Mouse (Mus musculus) forebrain, embryonic 14.5 days (tissue): ENCODE data around the gene Sema5a. TPM values are rescaled to one million over a fixed set of nuclear protein-coding genes. Genes with fewer than 3 reads are reported as not detected.

Experiments used
- ATAC-seq: fragments of 200-750 bp; cut with Nextera tagmentation; 2 replicates; pipeline ENCODE4 v1.8.0; 2017; ENCODE audit warnings: mild to moderate bottlenecking, moderate library complexity
- DNase-seq: peaks from one replicate; pipeline ENCODE4 v3.0.0-alpha.2; 2015; ENCODE audit warnings: low spot score
- H3K27ac ChIP-seq: fragments of 300-500 bp; sonication (generic); 2 replicates; pipeline ENCODE4 v1.5.1; 2014; ENCODE audit warnings: low read depth, mild to moderate bottlenecking, control low read depth, low read length, moderate library complexity
- H3K27me3 ChIP-seq: fragments of 300-500 bp; sonication (generic); replicated peaks from 2 replicates; pipeline ENCODE4 v1.6.1; 2014; ENCODE audit warnings: low read length, control low read depth, mixed read lengths; ENCODE audit not compliant: control insufficient read depth, insufficient read depth
- H3K36me3 ChIP-seq: fragments of 300-500 bp; sonication (generic); 2 replicates; pipeline ENCODE4 v1.6.1; 2014; ENCODE audit warnings: low read length, control low read depth; ENCODE audit not compliant: control insufficient read depth, insufficient read depth
- H3K4me1 ChIP-seq: fragments of 300-500 bp; sonication (generic); 2 replicates; pipeline ENCODE4 v1.6.1; 2014; ENCODE audit warnings: antibody characterized with exemption, low read length, control low read depth; ENCODE audit not compliant: control insufficient read depth, insufficient read depth
- H3K4me2 ChIP-seq: fragments of 300-500 bp; sonication (generic); 2 replicates; pipeline ENCODE4 v1.6.1; 2014; ENCODE audit warnings: mild to moderate bottlenecking, control low read depth, low read length
- H3K4me3 ChIP-seq: fragments of 300-500 bp; sonication (generic); 2 replicates; pipeline ENCODE4 v1.5.1; 2014; ENCODE audit warnings: low read depth, low read length, control low read depth
- H3K9ac ChIP-seq: fragments of 300-500 bp; sonication (generic); 2 replicates; pipeline ENCODE4 v1.6.1; 2014; ENCODE audit warnings: mild to moderate bottlenecking, low read length, control low read depth, moderate library complexity
- H3K9me3 ChIP-seq: fragments of 300-500 bp; sonication (generic); replicated peaks from 2 replicates; pipeline ENCODE4 v1.6.1; 2016; ENCODE audit warnings: low read length, control low read depth, mixed read lengths; ENCODE audit not compliant: control insufficient read depth
- WGBS: fragments of 180-500 bp; shearing (Covaris S2); extraction: QIAGEN DNeasy Blood & Tissue Kit; methylation state at CpG from one replicate; pipeline ENCODE4 v1.1.7; 2014; 5-methylcytosine and 5-hydroxymethylcytosine counted together
- polyA plus RNA-seq: library from polyadenylated mRNA; unstranded; fragments of >200 nt; fragmentation: Nextera tagmentation; extraction: Ambion mirVana; gene quantifications from 2 replicates; pipeline ENCODE4 v1.2.1, GENCODE M21; 2014

The Sema5a gene
- polyA plus RNA-seq, 1 experiment from 2014 or later, result 10.1 TPM

DNA sequence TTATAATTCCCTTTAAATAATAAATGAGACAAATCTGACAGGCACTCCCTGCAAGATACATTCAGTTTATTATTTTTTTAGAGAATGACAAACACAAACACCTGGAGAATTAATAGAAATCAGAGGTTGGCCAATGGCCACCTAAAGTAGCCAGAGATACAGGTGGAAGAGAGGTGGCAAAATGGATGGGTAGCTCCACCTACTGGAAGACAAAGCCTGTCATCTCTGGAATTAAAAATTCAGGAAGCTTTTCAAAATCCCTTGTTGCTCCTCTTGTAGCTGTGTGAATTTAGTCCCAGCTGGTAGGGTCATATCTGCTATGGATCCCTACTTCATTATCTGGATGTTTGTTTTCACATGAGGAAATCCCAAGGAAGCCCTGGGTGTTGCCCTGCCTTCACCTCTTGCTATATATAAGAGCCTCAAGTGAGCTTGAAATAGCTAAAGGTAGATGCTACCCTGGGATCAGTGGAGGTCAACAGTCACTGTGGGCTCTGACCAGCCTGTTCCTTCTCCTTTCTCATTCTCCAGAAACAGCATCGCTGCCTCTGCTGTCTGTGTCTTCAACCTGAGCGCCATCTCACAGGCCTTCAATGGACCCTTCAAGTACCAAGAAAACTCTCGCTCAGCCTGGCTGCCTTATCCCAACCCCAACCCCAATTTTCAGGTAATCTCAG is 323.7 kb downstream of the Sema5a start:
- Histone ChIP-seq H3K4me3 (no peak overlapping the region), H3K4me1 (peaks cover 4% of the 10 kb centered on the region; the same call in 1 of the 2 replicates), H3K9me3 (no peaks in the 10 kb centered on the region), H3K27me3 (no peaks in the 10 kb centered on the region), H3K36me3 (no peaks in the 10 kb centered on the region), H3K27ac (peak overlapping the region; percentile 50; the same call in 1 of the 2 replicates), H3K9ac (no peak overlapping the region), H3K4me2 (no peak overlapping the region)
- DNase-seq, result peak; percentile 50
- ATAC-seq, result peak; percentile 11; the same call in 1 of the 2 replicates
- 11% methylated on average over 3 of the region's 3 CpGs for WGBS

GRCm38 (mm10) chr15:32568858-32569387 is 324.3 kb downstream of the Sema5a start:
- no peak overlapping the region for H3K27ac ChIP-seq
- peak; percentile 94 for ATAC-seq
- H3K4me2 ChIP-seq, result no peak overlapping the region

DNA sequence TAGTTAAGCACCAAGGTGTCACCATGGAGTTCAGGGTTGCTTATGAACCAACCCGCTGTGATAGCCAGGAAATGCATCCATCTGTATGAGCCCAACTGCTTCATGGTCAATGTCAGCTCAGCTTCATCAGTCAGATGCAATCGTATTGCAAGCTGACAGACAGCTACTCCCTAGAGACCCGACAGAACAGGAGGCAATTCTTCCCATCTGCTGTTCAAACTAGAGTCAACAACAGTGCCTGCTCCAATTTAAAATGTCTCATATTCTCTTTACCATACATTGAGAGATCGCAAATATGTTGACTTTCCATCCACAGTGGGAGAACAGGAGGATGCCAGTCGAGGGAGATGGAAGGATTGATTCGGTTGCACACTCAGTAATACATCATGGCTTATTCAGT is 329.7 kb downstream of the Sema5a start:
- peak; percentile 28 for DNase-seq
- H3K4me2 ChIP-seq, result no peak overlapping the region
- H3K36me3 ChIP-seq, result no peaks in the 10 kb centered on the region
- H3K27me3 ChIP-seq, result no peaks in the 10 kb centered on the region
- ATAC-seq, result no peak
- 77% methylated on average over 6 of the region's 6 CpGs for WGBS
- no peaks in the 10 kb centered on the region for H3K4me1 ChIP-seq
- H3K9me3 ChIP-seq, result no peaks in the 10 kb centered on the region
- H3K9ac ChIP-seq, result no peak overlapping the region
- no peak overlapping the region for H3K27ac ChIP-seq
- no peak overlapping the region for H3K4me3 ChIP-seq

More at GRCm38 (mm10) chr15:32568858-32569387, 324.3 kb downstream of the Sema5a start:
- H3K9me3 ChIP-seq, result no peaks in the 10 kb centered on the region
- no peaks in the 10 kb centered on the region for H3K27me3 ChIP-seq
- 8% methylated on average over 6 of the region's 6 CpGs for WGBS
- no peak overlapping the region for H3K9ac ChIP-seq
- no peaks in the 10 kb centered on the region for H3K36me3 ChIP-seq
- peaks cover 4% of the 10 kb centered on the region; the same call in 1 of the 2 replicates for H3K4me1 ChIP-seq
- no peak overlapping the region for H3K4me3 ChIP-seq
- peak; percentile 88 for DNase-seq

- Histone ChIP-seq H3K4me2 (no peak overlapping the region), H3K9me3 (no peaks in the 10 kb centered on the region), H3K27ac (no peak overlapping the region), H3K36me3 (no peaks in the 10 kb centered on the region), H3K9ac (no peak overlapping the region), H3K4me1 (no peaks in the 10 kb centered on the region), H3K4me3 (no peak overlapping the region), H3K27me3 (no peaks in the 10 kb centered on the region)
- no peak for DNase-seq
- WGBS, result 88% methylated on average over 2 of the region's 2 CpGs
- no peak for ATAC-seq
Observed at GRCm38 (mm10) chr15:32575212-32575611, 330.6 kb downstream of the Sema5a start.

DNA sequence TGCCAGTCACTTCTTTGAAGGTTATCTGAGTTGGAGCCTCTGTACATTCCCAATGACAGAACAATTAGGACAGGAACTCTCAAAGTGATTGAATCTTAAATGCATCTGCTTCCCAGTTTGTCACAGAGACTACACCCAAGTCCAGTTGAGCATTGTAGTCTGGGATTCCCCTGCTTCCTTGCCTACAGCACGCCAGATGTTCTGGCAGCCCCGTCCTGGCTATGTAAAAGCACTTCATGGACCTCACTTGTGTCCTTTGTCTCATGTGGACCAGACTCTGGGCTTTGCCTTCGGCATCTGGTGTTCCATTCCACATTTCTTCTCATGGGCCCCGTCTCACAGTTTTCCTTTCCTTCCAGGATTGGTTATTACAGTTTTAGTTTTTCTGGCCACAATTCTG is 334.7 kb downstream of the Sema5a start:
- no peak for ATAC-seq
- Histone ChIP-seq H3K27me3 (no peaks in the 10 kb centered on the region), H3K4me1 (no peaks in the 10 kb centered on the region), H3K9ac (no peak overlapping the region), H3K4me3 (no peak overlapping the region), H3K9me3 (no peaks in the 10 kb centered on the region), H3K4me2 (no peak overlapping the region), H3K36me3 (no peaks in the 10 kb centered on the region), H3K27ac (no peak overlapping the region)
- WGBS, result 91% methylated on average over 4 of the region's 4 CpGs
- no peak for DNase-seq

DNA sequence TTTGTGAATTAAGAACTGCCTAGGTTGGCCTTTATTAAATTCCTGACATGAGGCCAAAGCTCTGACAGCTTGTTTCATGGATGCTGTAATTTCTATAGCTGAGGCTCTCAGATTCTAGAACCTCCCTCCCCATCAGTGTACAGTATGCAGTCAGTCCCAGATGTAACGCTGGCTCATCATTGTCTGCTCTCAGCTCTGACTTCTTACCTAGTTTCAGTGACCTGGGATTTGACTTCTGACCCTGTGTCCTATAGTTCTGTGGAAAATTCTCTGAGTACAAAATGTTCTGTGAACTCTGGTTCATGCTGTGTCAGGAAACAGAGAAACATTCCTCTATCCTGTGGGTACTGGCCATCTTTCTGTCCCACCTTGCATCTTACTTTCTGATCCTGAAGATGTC is 346.0 kb downstream of the Sema5a start:
- no peak for ATAC-seq

DNA sequence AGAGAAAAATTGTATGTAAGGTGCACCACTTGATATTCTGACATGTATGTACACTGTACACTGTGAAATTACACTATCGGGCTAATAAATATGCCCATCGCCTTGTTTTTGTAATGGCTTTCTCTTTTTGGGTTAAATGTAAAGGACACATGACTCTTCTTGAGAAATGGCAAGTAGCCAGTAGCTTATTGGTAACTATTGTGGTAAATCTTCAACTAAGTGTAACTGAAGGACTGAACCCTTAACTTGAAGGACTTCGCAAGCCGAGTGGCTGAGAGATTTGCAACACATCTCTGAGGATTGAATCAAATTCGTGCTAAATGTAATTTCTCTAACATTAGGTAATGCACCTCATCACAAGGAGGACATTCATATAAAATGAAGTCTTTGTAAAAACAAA is 349.1 kb downstream of the Sema5a start:
- 97% methylated on average over 5 of the region's 5 CpGs for WGBS
- no peak for DNase-seq
- H3K9ac ChIP-seq, result no peak overlapping the region
- H3K36me3 ChIP-seq, result no peaks in the 10 kb centered on the region
- H3K27me3 ChIP-seq, result no peaks in the 10 kb centered on the region
- H3K9me3 ChIP-seq, result no peaks in the 10 kb centered on the region
- no peak for ATAC-seq
- H3K4me3 ChIP-seq, result no peak overlapping the region
- no peak overlapping the region for H3K27ac ChIP-seq
- no peak overlapping the region for H3K4me2 ChIP-seq
- H3K4me1 ChIP-seq, result peaks cover 16% of the 10 kb centered on the region

More for the DNA sequence above, 346.0 kb downstream of the Sema5a start:
- H3K4me1 ChIP-seq, result no peaks in the 10 kb centered on the region; the same call in 1 of the 2 replicates
- no peak overlapping the region for H3K4me2 ChIP-seq
- no peak overlapping the region for H3K4me3 ChIP-seq
- H3K9me3 ChIP-seq, result no peaks in the 10 kb centered on the region
- H3K36me3 ChIP-seq, result no peaks in the 10 kb centered on the region
- no peak for DNase-seq
- no peaks in the 10 kb centered on the region for H3K27me3 ChIP-seq
- H3K9ac ChIP-seq, result no peak overlapping the region
- no peak overlapping the region for H3K27ac ChIP-seq
- 86% methylated on average over 1 of the region's 1 CpGs for WGBS

DNA sequence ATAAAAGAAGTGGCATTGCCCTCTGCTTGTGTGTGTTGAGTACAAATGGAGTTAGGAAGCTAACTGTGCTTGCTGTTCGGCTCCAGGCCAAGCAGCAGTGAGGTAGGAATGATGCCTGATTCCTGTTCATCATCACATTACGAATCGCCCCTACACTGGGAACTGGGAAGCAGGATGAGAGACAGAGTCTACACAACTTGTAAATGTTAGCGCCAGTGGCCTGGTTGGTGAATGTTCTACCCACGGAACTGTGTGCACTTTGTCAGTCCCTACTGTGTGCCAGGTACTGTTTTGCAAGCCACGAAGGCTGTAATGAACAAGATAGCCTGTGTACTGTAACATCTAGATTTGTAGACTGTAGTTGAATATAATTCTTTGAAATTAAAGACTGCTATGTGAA is 352.0 kb downstream of the Sema5a start:
- DNase-seq (peak; percentile 14), ATAC-seq (peak; percentile 33; the same call in 1 of the 2 replicates)
- no peaks in the 10 kb centered on the region for H3K27me3 ChIP-seq
- no peaks in the 10 kb centered on the region for H3K9me3 ChIP-seq
- no peak overlapping the region for H3K4me3 ChIP-seq
- H3K4me1 ChIP-seq, result peaks cover 16% of the 10 kb centered on the region
- no peaks in the 10 kb centered on the region for H3K36me3 ChIP-seq
- 76% methylated on average over 6 of the region's 6 CpGs for WGBS
- no peak overlapping the region for H3K4me2 ChIP-seq
- no peak overlapping the region for H3K27ac ChIP-seq
- H3K9ac ChIP-seq, result no peak overlapping the region

DNA sequence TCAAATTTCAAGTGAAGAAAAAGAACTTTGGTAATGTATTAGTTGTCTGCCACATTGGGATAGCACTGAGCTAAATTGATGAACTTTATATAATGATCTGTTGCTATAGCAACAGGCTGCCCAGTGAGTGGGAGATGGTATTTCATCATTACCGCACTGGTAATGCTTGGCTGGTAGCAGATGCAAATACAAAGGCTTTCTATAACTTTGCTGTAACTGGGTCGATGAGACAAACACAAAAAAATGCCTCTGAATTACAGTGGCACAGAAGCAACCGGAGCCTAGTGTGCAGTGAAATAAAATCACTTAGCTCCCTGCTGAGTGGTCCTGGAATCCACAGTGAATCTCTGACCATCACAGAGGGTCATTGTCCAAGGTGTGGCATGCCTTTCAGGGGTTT is 352.6 kb downstream of the Sema5a start:
- Histone ChIP-seq H3K4me3 (no peak overlapping the region), H3K27ac (no peak overlapping the region), H3K36me3 (no peaks in the 10 kb centered on the region), H3K9me3 (no peaks in the 10 kb centered on the region), H3K4me2 (no peak overlapping the region), H3K9ac (no peak overlapping the region; the same call in 1 of the 2 replicates), H3K4me1 (peaks cover 16% of the 10 kb centered on the region), H3K27me3 (no peaks in the 10 kb centered on the region)
- 6% methylated on average over 3 of the region's 3 CpGs for WGBS
- ATAC-seq, result peak; percentile 82
- DNase-seq, result peak; percentile 70
